Mouse (Mus musculus): ENCODE measurements at regions not wholly inside any gene's neighbourhood (a gene's known extent, or its start where the extent isn't known, plus 50 kb on each side); places are given as distances from the start of the nearest gene placed in this dataset.

DNA sequence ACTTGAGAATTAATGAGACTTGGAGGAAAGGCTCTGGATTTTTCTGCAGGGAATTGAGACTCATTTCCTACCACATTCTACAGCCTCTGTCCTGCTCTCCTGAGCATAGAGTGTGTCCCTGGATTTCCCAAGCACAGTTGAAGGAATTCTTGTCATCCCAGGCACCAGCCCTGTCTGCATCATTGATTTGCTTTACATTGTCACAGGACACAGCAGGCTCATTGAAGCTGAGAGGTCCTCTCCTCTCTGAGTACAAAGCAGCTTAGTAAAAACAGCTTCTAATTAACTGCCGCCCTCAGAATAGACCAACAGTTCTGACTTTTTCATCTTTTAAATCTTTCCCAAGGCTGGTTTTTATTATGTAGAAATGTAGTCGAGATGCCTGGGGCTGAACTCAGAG lies 429.7 kb downstream of the Fgf9 start:
- TF ChIP-seq CTCF (conservative IDR thresholded peaks at IDR 0.05 in 1 of 2, IDR thresholded peaks at IDR 0.05 in 1 of 2; ENCODE audit: low read depth in 2 of 2, low read length in 2 of 2) (no peak), POLR2A (IDR thresholded peaks at IDR 0.05; ENCODE audit: low read depth, low read length) (no peak), JUN (IDR thresholded peaks at IDR 0.05; ENCODE audit: insufficient read depth, low read depth, low read length) (no peak), NRF1 (IDR thresholded peaks at IDR 0.05; ENCODE audit: low read depth, low read length) (no peak), CHD1 (IDR thresholded peaks at IDR 0.05; ENCODE audit: low read depth, low read length) (no peak), POLR2AphosphoS2 (IDR thresholded peaks at IDR 0.05; ENCODE audit: low read depth, low read length) (no peak), EP300 (IDR thresholded peaks at IDR 0.05; ENCODE audit: low read length) (no peak), ETS1 (conservative IDR thresholded peaks at IDR 0.05; ENCODE audit: low read depth, low read length) (no peak), USF1 (IDR thresholded peaks at IDR 0.05; ENCODE audit: low read depth, low read length) (no peak), ELF1 (IDR thresholded peaks at IDR 0.05; ENCODE audit: low read depth, low read length) (no peak), ZNF384 (IDR thresholded peaks at IDR 0.05; ENCODE audit: low read depth, low read length) (no peak), E2F4 (IDR thresholded peaks at IDR 0.05; ENCODE audit: insufficient replicate concordance, low read depth, low read length) (no peak), MEF2A (IDR thresholded peaks at IDR 0.05; ENCODE audit: borderline replicate concordance, low read depth, low read length) (no peak)

Measured in CH12.LX (cell line).